Mouse (Mus musculus) forebrain, embryonic 10.5 days (tissue): ENCODE measurements around the gene Sbf2. TPM values are rescaled to one million over a fixed set of nuclear protein-coding genes. Genes with fewer than 3 reads are reported as not detected.

Source experiments
- DNase-seq: peaks from one replicate; pipeline ENCODE4 v3.0.0-alpha.2; 2017; ENCODE audit warnings: low spot score; ENCODE audit errors: extremely low spot score
- H3K27ac ChIP-seq: fragments of 300-500 bp; sonication (generic); 2 replicates; pipeline ENCODE4 v1.5.1; 2016; ENCODE audit warnings: mild to moderate bottlenecking
- H3K27me3 ChIP-seq: fragments of 300-500 bp; sonication (generic); 2 replicates; pipeline ENCODE4 v1.6.1; 2016; ENCODE audit warnings: mild to moderate bottlenecking; ENCODE audit not compliant: poor library complexity, severe bottlenecking
- H3K36me3 ChIP-seq: fragments of 300-500 bp; sonication (generic); replicated peaks from 2 replicates; pipeline ENCODE4 v1.6.1; 2016; ENCODE audit warnings: mild to moderate bottlenecking, moderate library complexity
- H3K4me1 ChIP-seq: fragments of 300-500 bp; sonication (generic); 2 replicates; pipeline ENCODE4 v1.6.1; 2016
- H3K4me3 ChIP-seq: fragments of 300-500 bp; sonication (generic); 2 replicates; pipeline ENCODE4 v1.5.1; 2016; ENCODE audit warnings: mild to moderate bottlenecking, moderate library complexity
- H3K9me3 ChIP-seq: fragments of 300-500 bp; sonication (generic); 2 replicates; pipeline ENCODE4 v1.6.1; 2016; ENCODE audit warnings: mild to moderate bottlenecking, moderate library complexity
- WGBS: fragments of 180-500 bp; shearing (Covaris S2); methylation state at CpG from one replicate; pipeline ENCODE4 v1.1.7; 2016; 5-methylcytosine and 5-hydroxymethylcytosine counted together
- polyA plus RNA-seq: library from polyadenylated mRNA; unstranded; fragments of >200 nt; fragmentation: Nextera tagmentation; extraction: Ambion mirVana; gene quantifications from 2 replicates; pipeline ENCODE4 v1.2.1, GENCODE M21; 2016

Sbf2 gene
- polyA plus RNA-seq, 1 experiment from 2014 or later, result 32.3 TPM

DNA sequence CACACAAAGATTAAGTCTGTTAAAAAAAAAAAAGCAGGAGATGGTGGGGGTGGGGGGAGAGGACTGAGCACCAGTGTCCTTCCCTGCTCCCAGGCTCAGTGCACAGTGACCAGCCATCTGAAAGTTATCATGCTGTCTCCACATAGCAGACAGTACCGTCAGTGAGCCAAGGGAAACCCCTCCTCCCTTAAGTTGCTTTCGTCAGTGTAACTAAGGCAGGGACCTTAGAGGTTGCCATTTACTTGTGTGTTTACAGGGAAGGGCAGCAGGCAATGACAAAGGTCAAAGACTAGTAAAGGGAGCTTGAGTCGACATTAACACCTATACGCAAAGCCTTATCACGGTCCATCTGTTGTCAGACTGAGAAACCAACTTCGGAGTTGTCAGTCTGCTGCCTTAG lies 311.8 kb downstream of the Sbf2 start:
- WGBS, result 86% methylated on average over 6 of the region's 6 CpGs
- no peak for DNase-seq
- Histone ChIP-seq H3K4me1 (peaks cover 18% of the 10 kb centered on the region), H3K36me3 (peaks cover 6% of the 10 kb centered on the region), H3K27ac (no peak overlapping the region), H3K27me3 (no peaks in the 10 kb centered on the region), H3K9me3 (no peaks in the 10 kb centered on the region), H3K4me3 (no peak overlapping the region)

DNA sequence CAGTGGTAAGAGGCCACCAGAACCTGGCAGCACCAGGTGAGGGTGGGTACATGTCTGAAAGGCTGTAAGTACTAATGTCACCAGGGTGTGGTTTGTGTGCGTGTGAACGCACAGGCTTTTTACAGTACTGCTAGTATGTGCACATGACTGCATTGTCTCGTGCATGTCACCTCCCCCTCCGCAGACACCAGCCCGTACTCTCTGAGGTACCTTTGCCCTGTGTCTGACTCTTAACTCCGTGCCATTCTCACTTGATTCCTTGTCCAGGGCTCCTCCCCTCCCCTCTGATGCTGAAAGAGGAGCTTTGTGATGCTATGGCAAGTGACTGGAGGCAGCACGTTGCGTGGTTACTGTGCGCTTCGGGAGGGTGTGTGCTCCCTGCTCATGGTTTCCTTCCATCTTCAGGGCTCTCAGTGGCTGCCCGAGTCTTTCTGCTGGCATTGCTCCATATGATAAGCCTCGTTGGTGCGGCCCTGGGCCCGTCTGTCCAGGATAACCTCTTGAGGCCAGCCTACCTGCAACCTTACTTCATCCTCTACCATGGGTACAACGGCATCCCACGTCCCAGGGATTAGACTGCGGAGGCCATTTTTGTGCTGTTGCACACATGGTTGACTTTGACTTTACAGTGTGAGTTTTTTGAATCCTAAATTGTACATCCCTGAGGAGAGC lies 315.8 kb downstream of the Sbf2 start:
- H3K9me3 ChIP-seq, result no peaks in the 10 kb centered on the region
- peak overlapping the region; percentile 85 for H3K27ac ChIP-seq
- no peaks in the 10 kb centered on the region for H3K27me3 ChIP-seq
- 89% methylated on average over 17 of the region's 17 CpGs for WGBS
- H3K4me3 ChIP-seq, result no peak overlapping the region
- H3K36me3 ChIP-seq, result no peaks in the 10 kb centered on the region
- no peak for DNase-seq
- peaks cover 28% of the 10 kb centered on the region for H3K4me1 ChIP-seq

DNA sequence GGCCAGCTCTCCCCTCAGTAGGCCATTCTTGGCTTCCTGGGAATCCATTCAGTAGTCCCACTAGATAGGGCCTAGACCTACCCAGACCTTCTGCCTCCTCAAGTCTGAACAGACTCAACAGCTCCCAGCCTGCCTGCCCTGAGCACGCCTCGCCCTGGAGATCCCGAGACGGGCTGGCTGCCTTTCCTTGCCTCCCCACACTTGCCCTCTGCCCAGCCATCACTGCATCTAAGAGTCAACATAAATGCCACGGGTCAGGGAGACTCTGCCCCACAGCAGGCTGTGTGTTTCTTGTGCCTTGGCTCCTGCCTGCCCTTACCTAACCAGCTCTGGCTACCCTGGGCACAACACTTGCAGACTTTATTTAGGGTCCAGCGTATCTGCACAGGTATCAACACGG lies 316.6 kb downstream of the Sbf2 start:
- Histone ChIP-seq H3K36me3 (no peaks in the 10 kb centered on the region), H3K4me3 (no peak overlapping the region), H3K27ac (peak overlapping the region; percentile 85), H3K27me3 (no peaks in the 10 kb centered on the region), H3K9me3 (no peaks in the 10 kb centered on the region), H3K4me1 (peaks cover 28% of the 10 kb centered on the region)
- 87% methylated on average over 7 of the region's 7 CpGs for WGBS
- DNase-seq, result no peak

DNA sequence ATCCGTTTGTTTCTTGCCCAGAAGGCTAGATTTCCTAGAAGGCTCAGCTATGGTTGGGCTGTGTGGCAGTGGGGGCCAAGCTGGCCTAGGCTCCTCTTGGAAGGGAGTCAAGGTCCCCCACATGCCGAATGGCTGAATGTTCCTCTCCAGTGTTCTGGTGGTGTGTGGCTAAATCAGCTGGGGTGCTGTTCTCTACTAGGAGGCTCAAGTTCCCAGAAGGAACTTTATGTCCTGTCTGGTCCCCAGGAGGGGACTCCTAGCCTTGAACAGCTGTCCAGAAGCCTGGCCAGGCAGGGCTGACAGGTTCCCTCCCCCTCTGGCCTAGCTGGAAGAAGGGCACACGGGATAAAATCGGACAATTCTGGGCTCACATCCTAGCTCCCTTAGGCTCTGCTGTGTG lies 317.1 kb downstream of the Sbf2 start:
- Histone ChIP-seq H3K27ac (peak overlapping the region; percentile 85), H3K4me3 (no peak overlapping the region), H3K36me3 (no peaks in the 10 kb centered on the region), H3K27me3 (no peaks in the 10 kb centered on the region), H3K4me1 (peaks cover 28% of the 10 kb centered on the region), H3K9me3 (no peaks in the 10 kb centered on the region)
- WGBS, result 43% methylated on average over 4 of the region's 4 CpGs
- no peak for DNase-seq

DNA sequence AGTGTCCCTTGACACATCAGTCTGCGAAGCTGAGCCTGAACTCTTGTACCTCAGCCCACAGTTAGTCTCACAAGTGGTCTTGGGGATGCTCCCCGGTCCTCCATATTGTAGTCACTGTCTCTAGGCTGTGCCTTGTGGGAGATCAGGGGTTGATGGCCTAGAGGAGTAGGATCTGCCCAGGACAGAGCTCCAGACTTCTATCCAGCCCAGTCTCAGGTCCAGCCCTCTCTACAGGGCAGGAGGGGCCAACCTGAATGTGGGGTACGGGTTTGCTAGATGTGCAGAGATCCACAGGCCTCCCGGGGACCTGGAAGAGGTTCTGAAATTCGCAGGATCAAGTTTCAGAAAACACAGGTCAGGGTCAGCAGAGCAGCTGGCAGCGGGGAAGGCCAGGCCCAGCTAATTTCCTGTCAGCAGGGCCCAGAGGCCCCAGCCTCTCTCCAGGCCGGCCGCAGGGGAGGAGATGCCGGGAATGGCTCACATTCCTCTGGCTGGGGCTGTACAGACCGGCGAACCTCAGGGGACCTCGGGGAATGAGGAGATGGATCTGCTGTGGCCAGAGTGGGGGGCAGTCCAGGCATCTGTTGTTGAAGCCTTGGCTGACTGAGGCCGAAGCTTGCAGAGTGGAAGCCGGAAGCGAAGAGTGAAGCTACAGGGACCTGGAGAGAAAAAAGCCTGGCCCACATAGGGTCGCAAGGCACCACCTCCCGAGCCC lies 317.7 kb downstream of the Sbf2 start:
- no peaks in the 10 kb centered on the region; the same call in 1 of the 2 replicates for H3K9me3 ChIP-seq
- no peaks in the 10 kb centered on the region for H3K27me3 ChIP-seq
- 31% methylated on average over 17 of the region's 17 CpGs for WGBS
- DNase-seq, result peak; percentile 63
- peak overlapping the region; percentile 85 for H3K27ac ChIP-seq
- peaks cover 28% of the 10 kb centered on the region for H3K4me1 ChIP-seq
- H3K36me3 ChIP-seq, result no peaks in the 10 kb centered on the region
- no peak overlapping the region for H3K4me3 ChIP-seq

DNA sequence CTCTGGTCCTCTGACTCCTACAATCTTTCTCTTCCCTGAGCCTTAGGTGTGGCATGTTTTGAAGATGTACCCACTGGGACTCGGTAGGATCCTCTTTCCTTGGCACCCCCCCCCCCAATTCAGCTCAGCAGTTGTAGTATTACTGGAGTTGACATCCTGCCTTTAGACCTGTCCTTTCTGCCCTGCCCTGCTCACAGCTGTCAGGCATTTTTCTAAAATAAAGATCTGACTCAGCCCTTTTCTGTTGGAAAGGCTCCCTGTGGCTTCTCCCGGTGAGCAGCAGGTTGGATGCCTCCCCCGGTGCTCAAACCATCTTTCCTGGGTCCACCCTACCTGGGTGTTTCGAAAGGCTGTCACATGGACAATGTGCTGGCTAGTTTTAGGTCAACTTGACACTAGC lies 325.1 kb downstream of the Sbf2 start:
- no peak for DNase-seq
- 72% methylated on average over 4 of the region's 4 CpGs for WGBS
- Histone ChIP-seq H3K9me3 (no peaks in the 10 kb centered on the region; the same call in 1 of the 2 replicates), H3K4me1 (peaks cover 14% of the 10 kb centered on the region), H3K27ac (no peak overlapping the region), H3K4me3 (no peak overlapping the region), H3K36me3 (no peaks in the 10 kb centered on the region), H3K27me3 (no peaks in the 10 kb centered on the region)

DNA sequence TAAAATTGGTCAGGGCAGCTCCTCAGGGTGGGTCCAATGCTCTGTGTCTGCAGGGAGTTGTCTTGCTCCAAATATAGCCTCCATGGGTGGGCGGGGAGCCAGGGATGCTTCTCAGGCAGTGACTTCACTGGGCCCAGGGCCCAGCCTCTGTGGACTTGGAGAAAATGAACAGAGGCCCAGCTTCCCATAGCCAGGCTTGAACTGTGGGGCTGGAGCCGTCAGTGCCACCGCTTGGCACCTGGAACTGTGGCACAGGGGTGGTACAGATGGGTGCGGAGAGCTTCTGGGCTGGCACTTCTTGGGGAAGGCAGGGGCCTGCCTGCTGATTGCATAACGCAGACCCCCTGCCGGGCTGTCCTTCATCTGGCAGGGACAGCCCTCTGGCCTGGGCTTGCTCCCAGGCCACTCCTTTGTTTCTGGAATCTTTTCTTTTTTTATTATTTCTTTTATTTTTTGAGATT lies 326.0 kb downstream of the Sbf2 start:
- no peak overlapping the region for H3K4me3 ChIP-seq
- H3K27me3 ChIP-seq, result no peaks in the 10 kb centered on the region
- DNase-seq, result no peak
- H3K4me1 ChIP-seq, result peaks cover 14% of the 10 kb centered on the region
- H3K36me3 ChIP-seq, result no peaks in the 10 kb centered on the region
- no peaks in the 10 kb centered on the region; the same call in 1 of the 2 replicates for H3K9me3 ChIP-seq
- 73% methylated on average over 6 of the region's 6 CpGs for WGBS
- H3K27ac ChIP-seq, result no peak overlapping the region

DNA sequence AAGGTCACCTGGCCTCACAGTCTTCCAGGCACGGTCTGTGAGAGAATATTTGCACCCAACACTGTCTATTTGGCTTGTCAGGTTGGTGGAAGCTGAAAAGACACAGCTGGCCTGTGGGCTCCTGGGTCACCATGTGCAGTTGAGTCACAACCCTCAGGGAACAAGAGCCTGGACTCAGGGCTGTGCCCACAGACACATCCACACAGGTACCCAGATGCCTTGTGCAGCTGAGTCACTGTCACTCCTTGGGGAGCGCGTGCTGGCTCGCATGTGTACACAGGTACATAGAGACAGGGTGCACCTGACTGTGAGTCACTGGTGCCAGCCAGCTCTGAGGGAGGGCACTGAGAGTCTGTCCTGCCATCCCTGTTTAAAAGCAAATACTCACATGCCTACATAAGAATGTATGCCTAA lies 326.5 kb downstream of the Sbf2 start:
- Histone ChIP-seq H3K36me3 (no peaks in the 10 kb centered on the region), H3K4me1 (peaks cover 14% of the 10 kb centered on the region), H3K9me3 (no peaks in the 10 kb centered on the region; the same call in 1 of the 2 replicates), H3K27ac (0 out of 2 replicates have a peak overlapping the region, but pooled peaks have one; percentile 45), H3K4me3 (no peak overlapping the region), H3K27me3 (no peaks in the 10 kb centered on the region)
- 88% methylated on average over 4 of the region's 4 CpGs for WGBS
- no peak for DNase-seq

DNA sequence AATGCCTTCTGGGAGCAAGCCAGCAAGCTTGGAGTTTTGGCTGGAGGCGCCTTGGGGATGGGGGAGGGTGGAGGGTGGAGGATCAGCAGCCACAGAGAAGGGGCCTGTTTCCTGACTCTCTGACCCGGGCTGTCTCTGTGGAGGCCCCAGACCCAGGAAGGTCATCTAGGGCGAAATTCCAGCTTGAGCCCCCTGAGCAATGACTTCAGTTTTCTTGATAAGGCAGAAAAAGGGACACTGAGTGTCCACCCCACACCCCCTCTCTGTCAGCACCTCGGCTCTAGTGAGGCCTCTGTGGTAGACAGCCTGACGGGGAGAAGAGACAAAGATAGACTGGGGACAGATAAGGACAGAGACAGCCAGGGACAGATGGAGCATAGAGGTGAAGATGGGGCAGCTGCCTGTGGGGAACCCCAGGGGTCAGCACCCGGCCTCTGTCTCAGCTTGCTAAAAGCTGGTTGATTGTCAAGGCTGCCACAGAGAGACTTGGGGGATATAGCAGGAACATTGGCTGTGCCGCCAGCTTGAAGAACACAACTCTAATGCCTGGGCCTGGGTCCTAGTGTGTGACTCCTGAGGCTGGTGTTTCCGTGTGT lies 327.1 kb downstream of the Sbf2 start:
- 59% methylated on average over 8 of the region's 8 CpGs for WGBS
- Histone ChIP-seq H3K27me3 (no peaks in the 10 kb centered on the region), H3K4me3 (no peak overlapping the region), H3K9me3 (no peaks in the 10 kb centered on the region; the same call in 1 of the 2 replicates), H3K36me3 (peaks cover 4% of the 10 kb centered on the region; the same call in 1 of the 2 replicates), H3K4me1 (peaks cover 14% of the 10 kb centered on the region), H3K27ac (peak overlapping the region; percentile 45; the same call in 1 of the 2 replicates)
- no peak for DNase-seq

DNA sequence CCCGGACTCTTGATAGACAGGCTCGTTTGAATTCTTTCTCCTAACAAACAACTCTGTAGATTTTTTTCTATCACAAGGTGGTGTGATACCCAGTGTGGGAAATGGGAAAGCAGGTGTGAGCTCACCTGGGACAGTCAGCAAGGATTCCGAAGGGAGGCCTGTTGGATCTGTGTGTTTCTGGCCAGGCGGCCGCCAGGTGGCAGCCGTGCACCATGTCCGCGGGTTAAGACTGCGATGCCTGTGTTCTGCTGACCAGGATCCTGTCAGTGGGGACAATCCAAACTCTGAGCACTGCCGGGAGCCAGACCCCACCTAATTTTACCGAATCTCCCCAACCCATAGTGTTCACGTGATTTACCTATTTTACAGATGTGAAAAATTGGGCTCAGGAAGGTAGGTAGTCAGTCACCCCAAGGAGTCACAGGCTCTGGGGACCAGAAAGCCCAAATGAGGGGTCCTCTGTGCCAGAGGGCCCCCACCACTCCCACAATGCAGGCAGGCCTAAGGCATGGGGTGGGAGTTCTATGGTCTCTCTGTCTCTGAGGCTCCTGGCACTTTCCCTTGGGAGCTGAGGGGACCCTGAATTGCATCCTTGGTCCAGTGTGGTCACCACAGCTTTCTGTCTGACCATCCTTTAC lies 327.8 kb downstream of the Sbf2 start:
- peak; percentile 83 for DNase-seq
- no peaks in the 10 kb centered on the region for H3K27me3 ChIP-seq
- H3K4me1 ChIP-seq, result peaks cover 14% of the 10 kb centered on the region
- H3K4me3 ChIP-seq, result no peak overlapping the region
- peak overlapping the region; percentile 45; the same call in 1 of the 2 replicates for H3K27ac ChIP-seq
- 9% methylated on average over 12 of the region's 12 CpGs for WGBS
- H3K36me3 ChIP-seq, result peaks cover 9% of the 10 kb centered on the region
- no peaks in the 10 kb centered on the region for H3K9me3 ChIP-seq

DNA sequence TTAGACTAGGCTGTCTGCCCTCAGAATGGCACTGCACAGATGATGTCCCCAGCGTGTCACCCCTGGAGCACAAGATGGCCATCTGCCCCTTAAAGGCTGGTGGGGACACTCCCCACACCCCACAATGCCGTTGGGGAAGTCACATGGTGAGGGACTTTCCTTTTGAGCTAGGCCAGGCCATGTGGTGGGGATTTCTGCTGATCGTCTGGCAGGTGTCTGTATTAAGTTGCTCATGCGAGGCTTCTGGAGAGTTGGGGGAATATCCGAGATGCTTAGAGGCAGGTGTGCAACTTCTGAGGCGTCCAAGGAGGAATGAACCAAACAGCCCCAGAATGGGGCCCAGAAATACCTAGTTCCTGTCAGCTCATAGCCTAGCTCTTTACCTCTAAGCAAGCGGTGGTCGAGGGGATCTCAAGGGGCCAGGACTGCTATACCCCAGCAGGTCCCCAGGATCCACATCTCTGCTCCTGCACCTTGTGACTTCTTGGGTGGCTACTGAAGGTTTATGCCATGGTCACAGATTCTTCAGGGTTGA lies 328.5 kb downstream of the Sbf2 start:
- Histone ChIP-seq H3K4me3 (no peak overlapping the region), H3K4me1 (peaks cover 14% of the 10 kb centered on the region), H3K27ac (no peak overlapping the region), H3K27me3 (no peaks in the 10 kb centered on the region), H3K9me3 (no peaks in the 10 kb centered on the region), H3K36me3 (peaks cover 15% of the 10 kb centered on the region)
- 80% methylated on average over 8 of the region's 8 CpGs for WGBS
- no peak for DNase-seq

DNA sequence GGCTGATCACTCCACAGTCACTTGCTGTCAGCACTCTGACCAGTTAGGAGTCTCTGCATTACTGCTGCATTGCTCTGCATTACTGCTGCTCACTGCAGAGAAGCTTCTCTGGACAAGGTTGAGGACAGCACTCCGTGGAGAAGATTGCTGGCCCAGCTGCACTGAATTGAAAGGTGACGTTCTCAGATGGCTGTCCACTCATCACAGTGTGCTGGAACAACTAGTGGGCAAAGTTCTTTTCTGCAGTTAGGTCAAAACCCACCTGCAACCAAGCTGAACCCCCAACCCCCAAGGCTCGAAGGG lies 328.9 kb downstream of the Sbf2 start:
- no peak overlapping the region for H3K27ac ChIP-seq
- 80% methylated on average over 3 of the region's 3 CpGs for WGBS
- peaks cover 20% of the 10 kb centered on the region for H3K36me3 ChIP-seq
- no peak for DNase-seq
- no peak overlapping the region for H3K4me3 ChIP-seq
- H3K9me3 ChIP-seq, result no peaks in the 10 kb centered on the region
- H3K27me3 ChIP-seq, result no peaks in the 10 kb centered on the region
- H3K4me1 ChIP-seq, result peaks cover 14% of the 10 kb centered on the region
